Mouse (Mus musculus) kidney, postnatal 0 days (tissue): ENCODE results near the gene Sf3a1. TPM values are rescaled to one million over a fixed set of nuclear protein-coding genes. Genes with fewer than 3 reads are reported as not detected.

ENCODE experiments used
- ATAC-seq: fragments of 200-750 bp; cut with Nextera tagmentation; replicated peaks from 2 replicates; pipeline ENCODE4 v1.8.0; 2017; ENCODE audit warnings: low read depth, moderate number of reproducible peaks, moderate TSS enrichment, moderate library complexity; ENCODE audit not compliant: low FRiP score
- DNase-seq: peaks from one replicate; pipeline ENCODE4 v3.0.0-alpha.2; 2016; ENCODE audit warnings: low spot score
- H3K27ac ChIP-seq: fragments of 300-500 bp; sonication (generic); 2 replicates; pipeline ENCODE4 v1.5.1; 2014; ENCODE audit warnings: mild to moderate bottlenecking
- H3K27me3 ChIP-seq: fragments of 300-500 bp; sonication (generic); 2 replicates; pipeline ENCODE4 v1.6.1; 2014; ENCODE audit warnings: low read length, mixed read lengths; ENCODE audit not compliant: insufficient read depth
- H3K36me3 ChIP-seq: fragments of 300-500 bp; sonication (generic); 2 replicates; pipeline ENCODE4 v1.6.1; 2014; ENCODE audit warnings: low read length, mixed read lengths; ENCODE audit not compliant: insufficient read depth
- H3K4me1 ChIP-seq: fragments of 300-500 bp; sonication (generic); replicated peaks from 2 replicates; pipeline ENCODE4 v1.6.1; 2014; ENCODE audit warnings: antibody characterized with exemption, low read length, mixed read lengths; ENCODE audit not compliant: insufficient read depth
- H3K4me2 ChIP-seq: fragments of 300-500 bp; sonication (generic); 2 replicates; pipeline ENCODE4 v1.6.1; 2014; ENCODE audit warnings: mild to moderate bottlenecking, low read length, moderate library complexity, mixed read lengths
- H3K4me3 ChIP-seq: fragments of 300-500 bp; sonication (generic); replicated peaks from 2 replicates; pipeline ENCODE4 v1.5.1; 2014; ENCODE audit warnings: low read depth, low read length
- H3K9ac ChIP-seq: fragments of 300-500 bp; sonication (generic); 2 replicates; pipeline ENCODE4 v1.6.1; 2014; ENCODE audit warnings: low read depth, low read length
- H3K9me3 ChIP-seq: fragments of 300-500 bp; sonication (generic); replicated peaks from 2 replicates; pipeline ENCODE4 v1.6.1; 2016; ENCODE audit warnings: low read length, inconsistent platforms, mixed read lengths
- CTCF ChIP-seq: IDR thresholded peaks from 2 replicates; pipeline ENCODE4 v1.5.1; 2016; ENCODE audit warnings: antibody characterized with exemption, low read depth, mild to moderate bottlenecking, moderate library complexity
- WGBS: fragments of 180-500 bp; shearing (Covaris S2); extraction: QIAGEN DNeasy Blood & Tissue Kit; methylation state at CpG from one replicate; pipeline ENCODE4 v1.1.7; 2014; 5-methylcytosine and 5-hydroxymethylcytosine counted together
- polyA plus RNA-seq: library from polyadenylated mRNA; unstranded; fragments of >200 nt; fragmentation: Nextera tagmentation; extraction: Ambion mirVana; gene quantifications from 2 replicates; pipeline ENCODE4 v1.2.1, GENCODE M21; 2015

Gene Sf3a1
- polyA plus RNA-seq, 1 experiment from 2014 or later, result 31.2 TPM

DNA sequence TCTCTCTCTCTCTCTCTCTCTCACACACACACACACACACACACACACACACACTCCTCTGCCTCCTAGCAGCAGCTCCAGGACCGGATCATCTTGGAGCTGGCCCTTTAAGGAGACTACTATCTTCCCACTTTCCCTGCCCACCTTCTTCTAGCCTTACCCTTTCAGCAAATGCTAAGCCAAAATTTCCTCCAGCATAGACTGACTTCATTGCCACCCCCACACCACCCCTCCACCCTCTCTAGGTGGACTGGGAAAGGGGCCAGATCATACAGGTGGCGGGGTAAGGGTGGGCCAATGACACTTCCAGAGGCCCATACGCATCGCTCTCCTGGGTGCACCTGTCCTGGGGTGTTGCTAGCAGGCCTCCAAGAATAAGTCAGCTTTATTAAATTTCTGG, 44.7 kb upstream of the Sf3a1 start:
- Histone ChIP-seq H3K27ac (no peak overlapping the region), H3K4me3 (no peak overlapping the region), H3K9me3 (no peaks in the 10 kb centered on the region), H3K36me3 (no peaks in the 10 kb centered on the region), H3K9ac (no peak overlapping the region), H3K4me1 (peaks cover 11% of the 10 kb centered on the region; the same call in 1 of the 2 replicates), H3K27me3 (no peaks in the 10 kb centered on the region), H3K4me2 (no peak overlapping the region)
- no peak for ATAC-seq
- TF ChIP-seq CTCF, result no peak
- 89% methylated on average over 4 of the region's 4 CpGs for WGBS
- no peak for DNase-seq

DNA sequence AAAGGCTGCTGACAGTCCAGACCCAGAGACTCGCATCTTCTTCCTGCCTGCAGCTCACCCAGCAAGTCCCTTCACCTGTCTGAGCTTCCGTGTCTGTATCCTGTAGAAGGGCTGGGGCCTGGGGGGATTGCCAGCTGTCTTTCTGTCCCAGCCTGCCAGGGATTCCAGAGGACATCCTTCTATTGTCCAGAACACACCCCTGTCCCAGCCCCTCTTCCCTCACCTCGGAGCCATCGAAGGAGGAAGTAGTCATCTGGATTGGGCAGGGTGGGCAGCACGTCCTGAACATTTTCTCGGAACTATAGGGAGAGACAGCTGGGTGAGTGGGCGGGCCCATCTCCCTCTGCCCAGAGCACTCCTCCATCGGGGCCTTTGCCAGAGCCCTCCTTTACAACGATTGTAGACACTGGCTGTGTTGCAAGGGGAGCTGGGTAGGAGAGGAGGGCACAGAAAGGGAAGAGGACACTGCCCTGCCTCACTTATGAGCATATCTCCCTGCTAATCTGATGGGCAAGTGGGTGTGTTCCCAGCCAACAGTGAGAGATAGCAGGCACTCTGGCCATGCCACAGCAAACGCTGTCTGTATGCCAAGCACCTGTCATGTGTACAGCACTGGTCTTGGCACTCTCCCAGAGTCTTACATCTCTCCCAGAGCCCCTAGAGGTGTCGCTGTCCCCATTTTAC, 43.5 kb upstream of the Sf3a1 start:
- H3K36me3 ChIP-seq, result no peaks in the 10 kb centered on the region
- H3K9me3 ChIP-seq, result no peaks in the 10 kb centered on the region
- no peak overlapping the region for H3K27ac ChIP-seq
- TF ChIP-seq CTCF, result no peak
- peaks cover 11% of the 10 kb centered on the region; the same call in 1 of the 2 replicates for H3K4me1 ChIP-seq
- DNase-seq, result no peak
- no peak overlapping the region for H3K4me3 ChIP-seq
- 50% methylated on average over 11 of the region's 11 CpGs for WGBS
- no peak for ATAC-seq
- H3K4me2 ChIP-seq, result no peak overlapping the region
- H3K27me3 ChIP-seq, result no peaks in the 10 kb centered on the region
- no peak overlapping the region for H3K9ac ChIP-seq

DNA sequence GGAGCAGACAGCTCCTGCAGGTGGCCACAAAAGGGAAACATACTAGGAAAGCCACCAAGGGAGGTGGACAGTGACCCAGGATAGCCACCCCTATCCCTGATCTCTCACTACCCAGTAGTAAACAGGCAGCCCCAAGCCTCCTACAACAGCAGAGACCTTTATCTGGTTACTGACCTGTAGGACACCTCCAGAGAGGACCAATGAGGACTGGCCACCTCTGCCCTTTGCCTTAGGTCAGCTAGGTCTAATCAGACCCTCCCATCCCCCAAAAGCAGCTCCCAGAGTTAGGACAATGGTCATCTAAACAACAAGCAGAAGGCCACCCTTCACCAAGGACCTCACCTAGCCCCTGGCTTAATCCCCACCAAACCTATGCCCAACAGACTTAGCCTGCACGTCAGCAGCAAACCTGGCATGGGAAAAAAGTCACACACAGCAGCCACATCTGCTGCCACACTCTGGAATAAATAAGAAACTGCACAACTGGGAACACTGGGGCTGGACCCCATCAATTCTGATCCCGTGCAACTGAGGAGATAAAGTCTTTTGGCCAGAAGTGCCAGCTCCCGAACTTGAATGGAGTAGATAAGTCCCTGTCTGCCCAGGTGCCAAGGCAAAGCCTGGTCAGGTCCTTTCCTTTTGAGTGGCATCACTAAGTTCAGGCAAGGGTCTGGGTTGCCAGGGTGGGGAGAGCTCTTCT, 42.6 kb upstream of the Sf3a1 start:
- Histone ChIP-seq H3K9ac (peak overlapping the region; percentile 52; the same call in 1 of the 2 replicates), H3K4me3 (peak overlapping the region; percentile 43), H3K27ac (no peak overlapping the region), H3K36me3 (no peaks in the 10 kb centered on the region), H3K27me3 (no peaks in the 10 kb centered on the region), H3K4me2 (peak overlapping the region; percentile 84), H3K4me1 (peaks cover 11% of the 10 kb centered on the region; the same call in 1 of the 2 replicates), H3K9me3 (no peaks in the 10 kb centered on the region)
- peak; percentile 36; the same call in 1 of the 2 replicates for ATAC-seq
- WGBS, result 21% methylated on average over 3 of the region's 3 CpGs
- DNase-seq, result peak; percentile 15
- peak; percentile 27; the same call in 1 of the 2 replicates for TF ChIP-seq CTCF

DNA sequence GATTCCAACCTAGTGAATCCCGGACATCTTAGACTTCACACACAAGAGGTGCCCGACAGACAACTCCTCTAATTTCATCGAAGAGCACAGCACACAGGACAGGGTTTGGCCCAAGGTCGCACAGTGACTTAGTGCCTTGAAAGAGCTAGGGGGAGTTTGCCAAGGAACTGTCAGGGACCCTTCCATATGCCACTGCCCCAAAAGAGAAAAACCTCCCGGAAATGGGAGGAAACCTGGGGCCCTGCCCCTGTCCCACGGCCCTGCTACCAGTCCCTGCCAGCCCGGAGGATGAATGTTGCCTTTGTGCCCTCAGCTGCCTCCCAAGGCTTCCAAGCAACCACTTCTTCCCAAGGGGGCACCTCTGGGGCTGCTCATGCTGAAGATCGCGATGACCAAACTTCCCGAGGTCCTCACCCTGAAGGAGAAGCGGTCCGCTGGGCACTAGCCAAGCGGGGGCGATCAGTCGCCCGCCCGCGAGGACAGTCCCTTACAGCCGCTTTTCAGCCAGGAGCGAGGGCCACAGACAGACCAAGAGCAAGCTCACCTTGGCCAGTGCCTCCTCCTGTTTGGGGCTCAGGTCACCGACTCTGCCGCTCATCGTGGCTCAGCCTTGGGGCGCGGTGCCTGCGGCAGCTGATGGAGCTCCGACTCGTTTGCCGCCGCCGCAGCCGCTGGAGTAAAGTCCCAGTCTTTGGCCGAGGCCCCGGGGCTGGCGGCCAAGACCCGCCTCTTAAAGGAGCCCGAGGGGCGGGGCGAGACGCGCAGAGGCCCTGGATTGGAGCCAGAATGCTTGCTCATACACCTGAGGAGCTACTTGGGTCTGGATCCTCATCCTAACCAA, 41.8 kb upstream of the Sf3a1 start:
- no peaks in the 10 kb centered on the region for H3K36me3 ChIP-seq
- TF ChIP-seq CTCF, result no peak
- H3K27ac ChIP-seq, result no peak overlapping the region
- H3K4me2 ChIP-seq, result peak overlapping the region; percentile 84
- H3K9me3 ChIP-seq, result no peaks in the 10 kb centered on the region
- peak overlapping the region; percentile 43 for H3K4me3 ChIP-seq
- H3K27me3 ChIP-seq, result no peaks in the 10 kb centered on the region
- peak; percentile 45 for ATAC-seq
- peak overlapping the region; percentile 52 for H3K9ac ChIP-seq
- DNase-seq, result peak; percentile 62
- H3K4me1 ChIP-seq, result peaks cover 11% of the 10 kb centered on the region; the same call in 1 of the 2 replicates
- WGBS, result under 1% methylated on average over 41 of the region's 41 CpGs

DNA sequence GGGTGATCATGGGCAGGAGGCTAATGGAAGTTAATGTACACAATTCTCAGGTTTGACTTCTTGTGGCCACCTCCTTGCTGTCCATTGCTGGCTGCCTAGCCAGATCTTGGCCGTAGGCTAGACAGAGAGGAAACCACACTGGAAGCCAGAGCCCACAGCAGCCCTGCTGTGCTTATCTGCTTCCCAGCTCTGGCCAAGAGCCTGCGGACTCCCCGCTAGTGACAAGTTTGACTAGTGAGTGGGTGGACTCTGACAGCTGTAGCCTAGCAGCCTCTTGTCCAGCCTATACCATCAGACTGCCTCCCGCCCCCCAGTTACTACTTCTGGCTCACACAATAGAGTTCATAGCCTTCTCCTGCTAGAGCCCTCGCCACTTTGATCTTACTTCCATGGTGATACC, 40.5 kb upstream of the Sf3a1 start:
- no peak for ATAC-seq
- 60% methylated on average over 5 of the region's 5 CpGs for WGBS

DNA sequence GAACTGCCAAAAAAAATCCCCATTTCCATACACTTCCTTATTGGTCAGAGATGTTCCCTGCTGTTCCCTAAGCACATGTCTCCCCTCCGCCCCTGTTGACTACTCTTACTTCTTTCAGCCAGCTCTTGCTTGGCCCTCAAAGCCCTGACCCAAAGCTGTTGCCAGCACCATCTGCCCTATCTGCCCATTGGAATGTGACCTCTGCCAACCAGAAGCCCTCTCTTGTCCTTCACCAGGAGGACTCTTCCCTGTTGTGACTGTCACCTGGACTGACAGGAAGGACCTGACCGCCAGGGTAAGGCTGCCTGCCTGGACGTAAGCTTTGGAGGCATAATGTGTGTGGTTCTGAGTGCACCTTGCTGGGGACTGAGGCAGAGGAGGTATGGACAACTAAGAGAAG, 38.5 kb upstream of the Sf3a1 start:
- Histone ChIP-seq H3K9me3 (no peaks in the 10 kb centered on the region), H3K36me3 (no peaks in the 10 kb centered on the region), H3K4me3 (no peak overlapping the region), H3K9ac (no peak overlapping the region), H3K27ac (no peak overlapping the region), H3K4me1 (peaks cover 11% of the 10 kb centered on the region; the same call in 1 of the 2 replicates), H3K27me3 (no peaks in the 10 kb centered on the region), H3K4me2 (no peak overlapping the region)
- DNase-seq (no peak), ATAC-seq (no peak)
- TF ChIP-seq CTCF, result no peak
- 73% methylated on average over 3 of the region's 3 CpGs for WGBS

More for the DNA sequence above, 40.5 kb upstream of the Sf3a1 start:
- Histone ChIP-seq H3K9ac (no peak overlapping the region), H3K27ac (no peak overlapping the region), H3K4me2 (no peak overlapping the region), H3K9me3 (no peaks in the 10 kb centered on the region), H3K4me1 (peaks cover 11% of the 10 kb centered on the region; the same call in 1 of the 2 replicates), H3K27me3 (no peaks in the 10 kb centered on the region), H3K4me3 (no peak overlapping the region), H3K36me3 (no peaks in the 10 kb centered on the region)
- TF ChIP-seq CTCF, result no peak
- no peak for DNase-seq
